Mouse (Mus musculus) hindlimb bud, embryonic 11.5 days (tissue): ENCODE results near the gene Tmem14a.
"Not testable (repeated sequence)": the region's sequence is repeated elsewhere in the genome, so short reads cannot be mapped to it uniquely, and the experiment has no call there.

Source experiments
- DNase-seq: peaks from one replicate; pipeline ENCODE4 v3.0.0-alpha.2; 2012; ENCODE audit warnings: low read depth, low spot score; ENCODE audit errors: extremely low spot score

Gene Tmem14a

DNA sequence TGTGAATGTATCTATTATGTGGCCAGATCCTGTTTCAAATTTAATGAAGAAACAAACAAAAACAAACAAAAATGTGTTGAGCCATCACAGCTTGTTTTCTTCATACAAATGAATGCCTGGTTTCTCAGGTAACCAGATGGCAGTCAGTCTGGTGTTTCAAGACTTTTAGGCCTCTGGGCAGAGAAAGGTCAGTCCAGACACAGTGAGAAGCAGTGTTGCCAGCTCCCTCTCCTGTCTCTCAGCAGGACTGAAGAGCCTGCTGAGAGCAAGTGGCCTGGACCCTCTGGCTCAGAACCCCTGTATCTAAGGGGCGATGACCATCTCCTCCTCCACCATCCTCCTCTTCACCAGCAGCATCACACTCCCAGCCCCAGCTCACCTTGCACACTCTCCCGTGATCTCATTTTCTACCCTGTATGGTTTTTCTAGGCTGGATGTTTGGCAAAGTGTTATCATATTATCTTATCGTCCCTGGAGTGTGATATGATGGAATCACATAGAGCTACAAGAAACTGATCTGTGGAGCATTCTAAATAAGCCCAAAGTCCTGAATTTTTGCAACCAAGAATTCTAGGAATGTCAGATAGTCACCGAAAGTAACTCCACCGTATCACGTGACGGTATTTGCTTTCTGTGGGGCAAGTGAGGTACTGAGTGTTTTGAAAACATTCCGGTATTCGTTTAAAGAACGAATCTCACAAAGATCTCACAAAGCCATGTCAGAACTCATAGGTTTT, 34.4 kb downstream of the Tmem14a start:
- DNase-seq, result no peak

DNA sequence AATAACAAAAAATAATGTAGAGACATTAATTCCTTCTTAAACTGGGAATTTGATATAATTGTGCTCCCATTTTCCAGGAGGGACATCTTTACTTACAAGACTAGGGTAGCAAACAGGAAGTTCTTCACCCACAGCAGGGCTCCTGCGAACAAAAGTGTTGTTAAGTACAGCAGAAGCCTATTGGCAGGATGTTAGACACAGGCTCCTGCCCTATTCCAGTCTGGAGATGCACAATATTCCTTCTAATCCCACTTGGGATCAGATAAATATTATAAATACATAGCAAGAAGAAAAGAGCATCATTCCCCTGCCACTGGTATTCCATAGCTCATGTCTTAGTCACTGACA, 34.9 kb downstream of the Tmem14a start:
- no peak for DNase-seq

DNA sequence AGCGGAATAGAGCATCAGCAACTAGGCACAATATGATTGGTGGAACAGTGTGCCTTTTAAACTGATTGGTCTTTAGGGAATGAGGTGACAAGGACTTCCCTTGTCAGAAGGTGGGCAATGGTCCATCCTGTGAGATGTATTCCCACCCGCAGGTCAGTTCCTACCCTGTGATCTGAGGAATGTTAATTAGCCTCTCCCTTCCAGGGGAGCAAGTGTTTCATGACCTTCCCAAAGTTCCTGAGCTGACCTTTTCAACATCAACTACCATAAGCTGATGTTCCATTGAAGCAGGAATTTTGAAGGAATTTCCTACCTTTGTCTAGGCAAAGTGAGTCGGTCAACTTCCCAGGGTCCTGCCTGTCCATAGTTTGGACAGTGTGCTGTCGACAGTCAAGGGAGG, 35.5 kb downstream of the Tmem14a start:
- no peak for DNase-seq

DNA sequence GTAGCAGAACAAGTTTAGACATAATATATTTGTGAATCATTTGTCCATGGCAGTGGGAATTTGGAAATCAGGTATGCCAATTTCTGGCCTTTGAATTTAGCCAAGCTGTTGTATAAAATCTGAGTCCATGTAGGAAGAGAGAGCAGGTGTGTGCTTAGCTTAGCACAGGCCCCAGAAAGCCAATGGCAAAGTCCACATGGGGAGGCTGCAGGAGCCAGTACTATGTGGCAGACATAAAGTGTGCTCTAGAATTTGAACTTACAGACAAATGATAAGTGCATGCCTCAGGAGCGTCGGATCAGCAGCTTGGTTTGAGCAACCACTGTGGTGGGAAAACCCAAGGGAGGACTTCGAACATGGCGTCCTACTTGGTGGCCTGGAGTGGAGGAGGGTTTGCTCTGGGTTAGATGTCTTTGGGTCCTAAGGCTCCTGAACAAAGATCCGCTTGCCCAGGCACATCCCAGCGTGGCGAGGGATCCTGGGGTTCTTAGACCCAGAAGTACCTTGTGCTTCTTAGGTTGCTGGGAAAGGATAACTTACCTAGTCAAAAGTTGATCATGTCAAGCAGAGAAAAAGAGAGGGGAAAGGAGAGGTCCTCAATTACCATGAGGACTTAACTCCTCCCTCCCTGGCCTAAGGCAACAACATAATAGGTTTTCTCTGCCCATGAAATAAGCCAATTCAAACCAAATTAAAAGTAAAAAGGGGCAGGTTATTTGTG, 37.4 kb downstream of the Tmem14a start:
- no peak for DNase-seq

DNA sequence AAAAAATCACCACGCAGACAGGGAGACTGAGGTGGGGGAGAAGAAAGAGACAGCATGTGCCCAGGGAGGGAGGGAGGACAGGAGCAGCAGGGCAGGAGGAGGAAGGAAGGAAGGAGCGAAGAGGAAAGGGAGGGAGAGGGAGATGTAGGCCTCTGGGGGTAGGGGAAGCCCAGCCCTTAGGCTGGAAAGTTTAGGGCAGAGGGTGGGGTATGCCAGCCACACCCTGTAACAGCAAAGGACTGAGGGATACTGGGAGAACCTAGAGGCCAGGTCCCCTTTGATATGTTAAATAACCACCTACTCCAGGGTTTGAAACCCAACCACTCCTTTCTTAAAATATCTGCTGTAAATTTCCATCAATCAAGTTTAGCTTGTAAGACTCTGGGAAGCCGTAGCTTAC, 38.0 kb downstream of the Tmem14a start:
- DNase-seq, result no peak

DNA sequence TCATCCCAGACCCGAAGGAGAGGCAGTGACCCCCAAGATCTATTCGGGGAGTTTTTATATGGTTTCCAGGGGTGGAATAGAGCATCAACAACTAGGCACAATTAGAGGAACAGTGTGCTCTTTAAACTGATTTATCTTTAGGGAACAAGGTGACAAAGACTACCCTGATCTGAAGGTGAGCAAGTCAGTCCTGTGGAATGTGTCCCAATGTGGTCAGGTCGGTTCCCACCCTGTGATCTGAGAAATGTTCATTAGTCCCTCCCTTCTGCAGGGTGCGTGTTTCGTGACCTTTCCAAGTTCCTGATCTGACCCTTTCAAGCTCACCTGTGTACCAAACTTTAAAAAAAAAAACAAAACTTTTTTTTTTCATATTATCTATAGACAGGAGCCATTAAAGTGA, 38.5 kb downstream of the Tmem14a start:
- no peak for DNase-seq

DNA sequence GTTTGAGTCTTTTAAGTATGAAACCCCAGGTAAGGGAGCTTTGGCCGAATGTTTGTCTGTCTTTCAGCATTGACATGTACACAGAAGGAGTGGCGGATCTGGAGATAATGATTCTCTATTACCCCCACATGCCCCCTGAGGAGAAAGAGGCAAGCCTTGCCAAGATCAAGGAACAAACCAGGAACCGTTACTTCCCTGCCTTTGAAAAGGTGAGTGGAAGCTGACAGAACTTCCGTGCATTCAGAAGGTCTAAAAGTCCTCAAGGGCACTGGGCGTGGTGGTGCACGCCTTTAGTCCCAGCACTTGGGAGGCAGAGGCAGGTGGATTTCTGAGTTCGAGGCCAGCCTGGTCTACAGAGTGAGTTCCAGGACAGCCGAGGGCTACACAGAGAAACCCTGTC, 41.6 kb downstream of the Tmem14a start:
- not testable (repeated sequence) for DNase-seq

DNA sequence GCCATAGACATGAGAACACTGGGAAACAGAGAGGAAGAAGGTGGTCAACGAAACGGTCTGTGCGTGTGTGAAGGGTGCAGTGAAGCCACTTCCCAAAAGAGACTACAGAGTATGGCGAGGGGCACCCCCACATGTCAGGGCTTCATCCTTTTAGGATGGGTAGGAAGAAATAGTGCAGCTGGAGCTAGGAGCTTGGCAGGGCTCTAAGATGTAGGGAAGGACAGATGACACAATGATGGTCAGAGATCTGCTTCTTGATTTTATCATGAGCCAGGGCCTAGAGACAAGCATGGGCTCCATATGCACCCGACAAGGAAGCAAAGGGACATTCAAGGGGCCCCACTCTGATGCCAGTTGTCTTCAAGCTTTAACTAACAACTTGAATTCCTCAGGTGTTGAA, 44.0 kb downstream of the Tmem14a start:
- DNase-seq, result no peak

DNA sequence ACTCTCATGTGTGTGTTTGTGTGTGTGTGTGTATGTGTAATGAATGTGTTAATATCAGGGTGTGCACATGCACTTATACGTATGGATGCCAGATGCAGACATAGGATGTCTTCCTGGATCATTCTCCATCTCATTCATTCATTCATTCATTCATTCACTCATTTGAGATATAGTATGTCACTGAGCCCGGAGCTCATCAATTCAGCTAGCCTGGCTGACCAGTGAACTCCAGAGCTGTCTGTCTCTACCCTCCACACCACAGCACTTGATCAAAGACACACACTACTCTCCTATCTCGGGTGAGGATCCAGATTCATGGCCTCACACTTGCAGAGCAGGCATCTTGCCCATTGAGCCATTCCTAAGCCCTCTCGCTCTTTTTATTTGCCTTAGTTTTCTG, 45.6 kb downstream of the Tmem14a start:
- DNase-seq, result no peak

DNA sequence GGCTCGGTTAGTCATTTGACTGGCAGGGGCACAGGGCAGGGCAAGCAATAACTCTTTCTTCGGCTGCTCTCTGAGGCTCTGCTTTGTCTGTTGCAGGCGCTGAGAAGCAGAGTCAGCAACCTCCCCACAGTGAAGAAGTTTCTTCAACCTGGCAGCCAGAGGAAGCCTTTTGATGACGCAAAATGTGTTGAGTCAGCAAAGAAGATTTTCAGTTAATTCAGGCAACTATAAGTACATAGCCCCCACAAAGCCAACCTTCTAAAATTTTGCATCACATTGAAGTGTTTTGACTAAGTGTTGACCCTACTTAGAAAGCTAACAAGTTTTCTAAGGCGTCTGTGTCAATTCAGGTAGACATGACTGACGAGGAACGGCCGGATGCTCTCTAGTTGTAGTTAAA, 46.4 kb downstream of the Tmem14a start:
- DNase-seq, result no peak

DNA sequence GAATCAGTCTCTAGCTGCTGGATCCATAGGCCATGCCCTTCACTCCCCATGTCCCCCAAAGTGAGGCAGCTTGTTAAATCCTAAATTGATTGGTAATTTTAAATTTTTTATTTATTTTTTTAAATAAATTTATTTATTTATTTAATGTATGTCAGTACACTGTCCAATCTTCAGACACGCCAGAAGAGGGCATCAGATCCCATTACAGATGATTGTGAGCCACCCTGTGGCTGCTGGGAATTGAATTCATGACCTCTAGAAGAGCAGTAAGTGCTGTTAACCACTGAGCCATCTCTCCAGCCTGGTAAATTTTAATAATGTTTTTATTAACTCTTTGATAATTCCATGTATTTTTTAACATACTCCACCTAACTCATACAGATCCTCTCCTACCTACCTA, 48.4 kb downstream of the Tmem14a start:
- DNase-seq, result no peak

DNA sequence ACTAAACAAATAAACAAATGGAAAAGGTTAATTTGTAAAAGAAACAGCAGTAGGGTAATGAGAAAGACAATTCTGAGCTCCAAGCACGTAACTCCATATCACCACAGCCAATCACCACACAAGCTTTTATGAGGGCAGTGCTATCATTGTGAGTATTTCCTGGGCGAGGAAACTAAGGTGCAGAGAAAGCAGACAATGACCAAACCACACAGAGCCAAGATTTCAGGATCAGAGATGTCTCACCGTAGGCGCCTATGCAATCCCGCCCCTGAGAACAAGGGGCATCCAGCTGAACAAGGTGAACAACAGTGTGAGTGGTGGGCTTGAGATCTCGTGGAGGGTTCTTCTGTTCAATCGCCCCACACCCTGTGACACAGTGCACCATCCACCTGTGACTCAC, 49.1 kb downstream of the Tmem14a start:
- DNase-seq, result not testable (repeated sequence)

DNA sequence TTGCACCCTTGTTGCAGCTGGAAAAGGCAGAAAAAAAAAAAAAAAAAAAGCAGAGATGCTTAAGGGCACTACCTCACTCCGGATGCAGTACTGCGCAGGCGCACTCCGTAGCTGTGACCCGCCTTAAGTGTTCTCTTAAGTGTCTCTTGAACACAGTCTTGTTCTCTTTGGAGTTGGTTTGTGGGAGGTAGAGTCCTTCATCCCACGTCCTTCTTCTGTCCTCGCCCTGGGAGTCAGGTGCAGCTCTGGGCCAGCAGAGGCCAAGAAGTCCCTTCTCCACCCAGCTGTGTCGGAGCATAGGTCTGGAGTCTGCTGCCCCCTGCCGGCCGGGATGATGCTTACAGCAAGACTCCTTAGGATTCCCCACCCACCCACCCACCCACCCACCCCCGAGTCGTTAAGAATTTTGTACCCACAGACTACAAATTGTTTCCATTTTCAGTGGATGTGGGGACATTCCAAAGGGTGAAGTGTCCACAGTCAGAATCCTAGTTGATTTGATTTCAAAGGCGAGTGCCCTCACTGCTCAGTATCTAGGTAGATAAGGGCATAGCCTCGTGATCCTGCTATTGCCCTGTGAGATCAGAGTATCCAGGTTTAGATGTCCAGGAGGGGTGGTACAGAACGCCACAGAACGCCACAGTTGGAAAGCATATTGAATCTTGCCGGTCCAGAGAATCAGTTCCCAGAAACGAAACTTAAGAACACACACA, 53.1 kb downstream of the Tmem14a start:
- DNase-seq, result peak; percentile 10

DNA sequence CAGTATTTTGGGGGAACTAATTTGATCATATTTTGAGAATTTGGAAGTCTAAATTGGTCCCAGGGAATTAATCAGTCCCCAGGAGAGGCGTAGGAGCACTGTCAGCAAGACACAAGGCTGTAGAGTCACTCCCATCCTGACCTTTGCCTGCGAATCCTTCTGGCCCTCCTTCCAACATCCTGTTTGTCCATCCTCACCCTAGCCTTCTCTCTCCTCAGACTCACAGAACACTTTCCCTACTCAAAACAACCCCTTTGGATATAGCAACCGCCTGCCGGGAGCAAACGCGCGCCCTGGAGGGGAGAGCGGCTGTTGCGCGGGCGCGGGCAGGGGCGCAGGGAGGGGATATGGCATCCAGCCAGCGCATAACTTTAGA, 53.7 kb downstream of the Tmem14a start:
- DNase-seq, result no peak

DNA sequence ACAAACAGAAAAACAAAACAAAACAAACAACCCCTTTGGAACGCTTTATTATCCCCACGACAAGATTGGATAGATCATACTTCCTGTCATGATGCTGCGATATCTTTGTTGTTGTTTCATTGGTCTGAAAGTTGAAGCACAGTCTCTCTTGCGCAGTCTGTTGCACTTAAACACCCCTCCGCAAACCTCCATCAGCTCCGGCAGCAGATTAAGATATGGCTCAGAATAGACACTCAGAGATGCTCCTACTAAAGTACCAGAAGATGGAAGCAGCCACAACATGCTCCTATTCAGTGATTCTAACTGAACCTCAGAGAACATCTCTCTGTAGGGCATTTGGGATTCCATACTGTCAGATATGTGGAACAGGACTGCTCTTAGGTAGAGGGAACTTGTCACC, 54.7 kb downstream of the Tmem14a start:
- no peak for DNase-seq

DNA sequence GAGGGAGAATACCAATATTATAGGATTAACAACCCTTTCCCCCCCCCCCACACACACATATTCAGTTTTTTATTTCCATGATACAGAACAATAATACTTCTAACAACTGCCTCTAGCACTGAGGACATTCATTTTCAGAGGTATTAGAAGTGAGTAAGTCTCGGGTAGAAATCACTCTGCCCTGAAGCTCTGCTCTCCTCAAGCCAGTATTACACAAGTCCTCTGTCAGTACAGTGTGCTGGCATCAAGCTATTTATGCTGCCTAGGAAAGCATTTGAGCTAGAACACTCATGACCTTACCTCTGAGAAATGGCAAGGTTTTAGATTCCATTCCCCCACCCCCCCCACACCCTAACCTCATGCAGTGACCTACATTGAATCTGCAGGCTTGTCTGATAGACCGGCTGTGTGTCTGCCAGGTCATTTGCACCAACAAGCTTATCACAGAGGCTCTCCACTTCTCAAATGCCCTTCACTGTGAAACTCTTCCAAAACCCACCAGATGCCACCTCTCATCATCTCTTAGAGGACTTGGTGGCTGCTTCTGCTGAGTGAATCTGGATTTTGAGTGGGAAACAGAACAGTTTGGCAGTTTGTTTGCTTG, 56.2 kb downstream of the Tmem14a start:
- no peak for DNase-seq

DNA sequence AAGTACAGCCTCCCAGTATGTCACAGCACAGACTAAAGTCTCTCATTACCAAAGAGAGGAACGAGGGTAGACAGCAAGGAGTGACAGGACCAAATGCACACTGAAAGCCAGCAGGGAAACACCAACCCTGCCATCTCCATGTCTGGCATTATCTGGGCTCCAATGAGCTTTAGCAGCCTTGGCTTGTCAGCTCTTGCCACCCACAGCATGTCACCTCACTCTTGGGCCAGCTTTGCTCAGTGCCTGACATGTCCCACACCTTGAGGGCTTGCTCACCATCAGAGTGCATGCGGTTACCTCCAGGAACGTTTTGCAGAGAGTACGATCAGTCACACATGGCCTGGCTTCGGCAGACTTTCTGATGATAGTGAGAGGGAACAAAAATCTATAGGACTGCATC, 57.0 kb downstream of the Tmem14a start:
- not testable (repeated sequence) for DNase-seq

DNA sequence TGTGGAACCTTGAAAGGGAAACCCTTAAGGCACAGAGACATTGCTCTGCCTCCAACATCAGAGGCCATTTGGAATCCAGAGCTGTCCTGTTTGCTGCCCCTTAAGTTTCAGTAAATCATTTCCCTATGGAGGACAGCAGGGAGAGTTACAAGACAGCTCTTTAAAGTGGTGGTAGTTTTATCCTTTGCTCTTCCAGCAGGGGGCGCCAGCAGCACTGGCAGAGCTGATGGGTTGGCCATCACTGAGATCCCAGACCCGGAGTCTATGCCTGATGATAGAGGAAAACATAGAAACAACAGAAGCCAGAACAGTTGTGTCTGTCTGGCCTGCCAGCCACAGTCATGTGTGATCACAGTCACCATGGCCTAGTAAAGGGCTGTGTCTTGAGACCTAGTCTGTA, 57.8 kb downstream of the Tmem14a start:
- not testable (repeated sequence) for DNase-seq
